Mouse (Mus musculus) ovary, postnatal 10 days (tissue): ENCODE measurements around the gene Tpra1.

Experiments
- DNase-seq: peaks from one replicate; pipeline ENCODE4 v3.0.0; 2022; ENCODE audit warnings: low spot score

Gene Tpra1

DNA sequence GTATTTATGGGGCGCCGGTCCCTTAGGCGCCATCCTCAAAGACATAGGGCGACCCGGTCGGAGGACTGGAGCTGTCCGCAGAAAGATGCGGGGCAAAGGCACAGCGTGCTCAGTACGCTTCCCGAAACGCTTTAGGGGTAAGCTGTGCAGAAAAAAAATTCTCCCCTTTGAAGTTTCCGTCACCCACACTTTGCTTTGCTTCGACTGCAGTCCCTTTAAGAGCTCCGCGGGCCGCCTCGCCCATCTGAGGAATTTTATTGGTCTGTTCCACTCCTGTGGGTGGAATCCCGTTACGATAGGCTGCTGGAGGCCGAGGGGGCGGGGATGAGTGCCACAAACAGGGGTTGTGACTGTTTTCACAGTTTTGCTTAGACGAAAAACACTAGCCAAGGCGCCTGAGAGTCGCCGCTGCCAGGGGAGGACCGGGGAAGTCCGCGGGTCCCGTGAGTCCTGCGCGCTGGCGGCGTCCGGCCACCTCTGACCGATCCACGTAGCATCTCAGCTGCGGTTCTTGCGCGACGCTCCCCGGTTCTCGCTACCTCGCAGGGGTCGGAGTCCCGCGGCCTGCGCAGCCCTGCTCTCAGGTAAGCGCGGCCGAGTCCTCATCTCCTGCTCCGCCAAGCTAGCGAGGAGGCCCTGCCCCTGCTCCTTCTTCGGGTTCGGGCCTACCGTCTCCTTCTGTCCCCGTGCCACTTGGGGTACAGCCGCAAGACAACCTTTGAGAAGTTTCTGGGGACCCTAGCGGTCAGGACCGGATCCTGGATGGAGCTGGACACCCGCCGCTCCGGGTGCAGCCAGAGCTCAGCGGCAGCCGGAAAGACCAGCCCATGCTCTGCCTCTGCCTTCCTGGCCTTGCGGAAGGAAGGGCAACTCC is at the start of gene Tpra1:
Gene Tpra1, plus strand, starts transcription at position 305 of the 874 bp plus-strand sequence.
- DNase-seq = peak; percentile 73

DNA sequence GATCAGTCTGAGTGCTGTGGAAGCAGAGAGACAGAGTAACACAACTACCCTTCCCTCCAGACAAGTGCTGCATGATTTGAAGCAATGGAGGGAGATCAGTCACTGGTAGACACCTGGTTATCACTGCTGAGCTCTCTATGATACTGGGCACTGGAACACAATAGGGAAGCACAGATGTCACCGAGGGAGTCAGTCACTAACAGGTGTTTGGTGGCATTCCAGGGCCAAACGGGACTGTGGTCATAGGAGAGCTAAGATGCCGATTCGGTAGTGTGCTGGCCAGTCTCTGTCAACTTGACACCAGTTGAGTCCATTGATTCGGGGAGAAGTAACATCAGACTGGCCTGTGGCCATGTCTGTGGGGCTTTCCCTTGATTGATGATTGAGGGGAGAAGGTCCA is 47.5 kb upstream of the Tpra1 start:
- no peak for DNase-seq

DNA sequence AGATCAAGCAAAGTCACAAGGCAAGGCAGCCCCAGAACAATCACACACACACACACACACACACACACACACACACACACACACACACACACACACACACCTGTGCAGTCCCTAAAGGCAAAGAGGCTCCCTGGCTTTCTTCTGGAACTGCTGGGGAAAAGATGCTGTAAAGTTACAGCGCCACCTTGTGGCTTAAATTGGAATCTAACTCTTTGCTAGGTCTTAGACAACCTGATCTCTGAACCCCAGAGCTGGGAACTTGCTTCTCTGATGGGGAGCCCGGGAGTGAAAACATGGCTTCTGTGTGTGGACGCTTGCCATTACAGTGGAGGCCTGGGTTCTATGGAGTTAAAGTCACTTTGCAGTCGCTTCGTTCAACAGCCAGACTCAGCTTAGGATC is 46.4 kb upstream of the Tpra1 start:
- no peak for DNase-seq

DNA sequence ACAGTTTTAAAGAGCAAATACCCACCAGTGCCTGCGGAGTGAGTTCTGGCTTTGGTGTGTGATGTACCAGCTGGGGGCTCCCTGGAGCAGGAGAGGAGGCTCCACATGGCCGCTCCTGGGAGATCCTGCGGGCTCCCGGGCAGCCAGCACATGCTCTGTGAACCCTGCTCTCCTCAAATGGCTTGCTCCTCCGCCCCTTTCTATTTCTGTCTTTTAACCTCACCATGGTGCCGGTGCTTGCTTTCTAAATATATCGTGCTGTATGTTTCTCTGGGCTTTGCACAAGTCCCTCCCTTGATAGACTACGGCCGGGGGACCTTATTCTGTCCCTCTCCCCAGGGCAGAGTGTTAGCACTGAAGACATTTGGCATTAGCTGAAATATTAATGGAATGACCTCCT is 44.8 kb upstream of the Tpra1 start:
- DNase-seq = no peak

DNA sequence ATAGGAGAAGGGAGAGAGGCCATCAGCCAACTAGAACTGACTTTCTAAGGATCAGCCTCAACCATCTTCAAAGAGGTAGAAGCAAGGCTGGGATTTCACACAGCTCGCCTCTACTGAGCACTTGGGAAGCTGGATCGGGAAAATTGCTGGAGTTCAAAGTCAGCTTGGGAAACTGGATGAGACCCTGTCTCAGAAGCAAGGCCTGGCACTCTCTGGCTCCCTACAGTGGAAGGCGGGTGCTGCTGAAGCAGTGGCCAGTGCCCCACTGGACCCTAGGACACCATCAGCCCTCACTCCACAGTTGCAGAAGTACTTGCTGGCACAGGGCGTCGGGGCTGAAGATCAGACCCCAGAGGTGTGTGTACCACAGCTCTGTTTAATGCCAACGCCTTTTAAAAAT is 44.2 kb upstream of the Tpra1 start:
- DNase-seq = no peak

DNA sequence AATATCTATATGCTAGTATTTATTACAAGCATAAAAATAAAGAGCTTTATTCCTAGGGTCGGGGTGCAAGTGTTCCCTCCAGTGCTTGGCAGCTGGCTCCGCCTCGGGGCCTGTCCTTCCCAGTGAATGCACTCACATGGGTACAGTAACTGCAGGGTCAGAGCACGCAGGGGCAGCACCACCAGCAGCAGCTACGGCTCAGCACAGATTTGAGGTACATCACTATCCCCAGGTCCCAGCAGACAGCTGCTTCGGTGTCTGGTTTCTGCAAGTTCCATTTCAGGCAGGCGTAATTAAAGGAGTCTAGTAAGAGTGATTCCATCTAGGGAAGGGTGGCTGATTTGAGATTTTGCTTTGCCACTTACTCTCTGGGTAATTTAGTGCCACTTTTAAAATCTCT is 43.7 kb upstream of the Tpra1 start:
- no peak for DNase-seq

DNA sequence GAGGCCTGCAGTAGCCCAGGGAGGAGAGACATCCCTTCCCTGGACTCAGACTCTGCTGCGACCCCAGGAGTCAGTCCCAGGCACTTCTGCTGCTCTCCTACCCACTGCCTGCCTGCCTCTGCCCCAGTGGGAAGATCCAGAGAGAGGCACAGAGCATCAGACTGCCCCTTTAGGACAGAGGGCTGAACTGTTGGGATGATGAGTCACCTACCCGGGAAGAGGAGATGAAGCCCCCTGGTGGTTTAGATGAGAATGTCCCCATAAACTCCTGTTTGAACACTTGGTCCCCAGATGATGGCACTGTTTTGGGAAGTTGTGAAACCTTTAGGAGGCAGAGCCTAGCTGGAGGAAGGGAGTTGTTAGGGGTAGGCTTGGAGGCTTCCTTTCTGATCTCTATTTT is 41.1 kb upstream of the Tpra1 start:
- DNase-seq = no peak

DNA sequence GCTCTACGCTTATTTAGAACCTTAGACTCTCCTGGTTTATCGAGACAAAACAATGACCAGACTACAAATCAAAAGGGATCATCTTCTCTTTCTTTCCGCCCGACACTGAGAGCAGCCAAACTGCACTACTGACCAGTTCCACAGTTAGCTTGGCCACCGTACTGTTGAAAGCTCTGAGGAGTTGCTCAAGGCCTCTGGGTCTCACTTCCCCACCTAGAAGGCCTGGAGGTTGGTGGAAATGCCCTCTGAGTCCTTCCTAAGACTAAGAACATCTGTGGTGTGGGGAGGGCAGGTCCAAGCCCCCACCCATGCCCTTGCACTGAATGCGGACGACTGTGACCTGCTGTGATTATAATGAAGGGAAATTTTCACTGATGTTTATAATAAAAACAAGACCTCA is 36.3 kb upstream of the Tpra1 start:
- no peak for DNase-seq

DNA sequence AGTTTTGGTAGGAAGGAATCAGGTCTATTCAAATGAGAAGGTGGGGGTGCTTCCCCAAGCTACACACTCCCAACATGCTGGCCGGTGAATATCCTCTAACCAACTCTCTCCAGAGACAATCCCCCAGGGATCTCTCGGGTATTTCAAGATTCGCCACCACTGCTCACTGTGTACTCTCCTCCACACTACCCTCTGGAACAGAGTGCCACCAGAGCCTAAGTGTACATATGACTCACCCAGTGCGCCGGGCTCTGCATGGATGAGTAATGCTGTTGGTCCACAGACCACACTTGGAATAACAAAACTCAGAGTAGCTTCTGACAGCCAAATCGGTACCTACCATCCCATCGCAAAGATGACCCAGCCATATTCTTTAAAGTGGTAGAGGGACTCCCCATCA is 32.6 kb upstream of the Tpra1 start:
- no peak for DNase-seq

DNA sequence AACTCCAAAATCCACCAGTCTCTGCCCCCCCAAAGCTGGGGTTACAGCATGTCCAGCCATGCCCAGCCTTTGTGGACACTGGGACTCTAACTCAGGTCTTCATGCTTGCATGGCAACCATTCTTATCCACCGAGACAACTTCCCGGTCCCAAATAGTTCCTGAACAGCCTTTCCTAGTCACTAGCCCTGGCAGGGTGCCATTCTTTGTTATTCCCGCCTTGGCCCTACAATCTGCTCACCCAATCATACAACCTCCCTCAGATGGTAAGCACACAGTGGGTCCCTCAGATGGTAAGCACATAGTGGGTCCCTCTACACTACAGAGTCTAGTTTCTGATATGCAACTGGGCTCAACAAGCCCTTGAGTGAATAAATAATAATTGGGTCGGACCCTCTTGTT is 31.5 kb upstream of the Tpra1 start:
- no peak for DNase-seq

DNA sequence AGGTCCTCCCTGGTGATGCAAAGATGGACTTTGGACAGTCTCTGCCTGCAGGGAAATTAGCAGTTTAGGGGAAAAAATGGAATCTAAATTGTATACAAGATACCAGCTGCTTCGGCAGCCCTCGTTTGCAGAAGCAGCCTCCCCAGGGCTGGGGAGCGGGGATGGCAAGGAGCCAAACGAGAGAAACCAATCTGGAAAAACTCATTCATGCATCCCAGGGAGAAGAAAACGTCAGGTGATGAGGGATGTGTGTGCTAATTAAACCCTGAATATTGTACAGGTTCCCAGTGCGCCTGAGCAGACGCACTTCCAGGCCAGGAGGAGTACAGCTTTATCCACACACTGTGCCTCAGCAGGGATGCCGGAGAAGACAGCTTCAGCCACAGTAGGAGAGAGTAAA is 30.5 kb upstream of the Tpra1 start:
- no peak for DNase-seq

DNA sequence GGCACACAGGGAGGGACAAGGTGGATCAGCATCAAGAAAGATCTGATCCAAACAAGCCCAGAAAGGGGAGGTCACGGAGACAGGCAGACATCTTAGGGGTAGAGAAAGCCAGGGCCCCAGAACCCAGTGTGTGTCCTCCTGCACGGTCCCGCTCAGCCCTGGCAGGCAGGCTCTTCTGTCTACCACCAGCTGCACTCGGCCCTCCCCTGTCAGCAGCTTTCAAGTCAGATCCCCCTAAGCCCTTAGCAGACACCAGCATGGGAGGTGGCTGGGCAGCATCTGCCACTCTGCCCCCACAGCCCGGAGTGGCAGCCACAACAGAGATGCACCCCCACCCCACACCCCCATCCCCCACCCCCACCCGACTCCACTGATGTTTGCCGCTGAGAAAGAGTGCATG is 29.2 kb upstream of the Tpra1 start:
- DNase-seq = no peak

DNA sequence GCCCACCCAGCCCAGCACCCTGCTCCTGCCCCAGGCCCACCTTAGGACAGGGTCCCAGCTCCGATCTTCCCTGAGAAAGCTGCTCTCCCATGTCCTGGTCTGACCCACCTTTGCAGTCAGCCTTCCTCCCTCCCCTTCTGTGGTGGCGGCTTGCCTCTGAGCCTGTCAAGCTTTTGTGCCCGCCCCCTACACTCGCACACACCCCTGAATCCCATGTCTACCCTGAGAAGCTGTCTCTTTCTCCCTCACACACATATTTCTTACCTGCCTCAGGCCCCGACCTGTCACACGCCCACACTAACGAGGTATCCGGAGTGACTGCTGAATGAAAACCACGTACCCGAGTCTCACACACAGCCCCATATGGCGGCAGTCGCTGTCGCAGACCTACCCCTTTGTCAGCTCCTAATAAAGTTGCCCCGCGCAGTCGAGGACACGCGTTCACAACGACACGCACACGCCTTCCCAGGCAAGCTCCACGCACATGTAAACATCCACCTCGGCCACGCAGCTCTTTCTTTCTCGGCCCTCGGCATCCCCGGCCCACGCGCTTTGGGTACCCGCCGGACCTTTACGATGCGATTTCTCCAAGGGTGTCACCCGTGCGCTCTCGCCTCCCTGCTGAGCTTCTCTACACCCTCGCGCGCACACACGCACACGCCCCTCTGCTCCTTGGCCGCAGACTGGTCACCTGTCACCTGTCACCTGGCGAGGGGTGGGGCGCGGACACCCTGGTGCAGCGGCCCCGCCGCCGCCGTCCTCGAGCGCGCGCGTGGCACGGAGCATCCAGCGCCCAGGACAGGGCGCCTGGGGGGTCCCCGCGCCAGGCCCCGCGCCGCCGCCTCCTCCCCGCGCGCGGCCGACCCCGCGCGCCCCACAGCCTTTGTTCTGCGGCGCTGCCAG is 27.8 kb upstream of the Tpra1 start:
- DNase-seq = no peak

DNA sequence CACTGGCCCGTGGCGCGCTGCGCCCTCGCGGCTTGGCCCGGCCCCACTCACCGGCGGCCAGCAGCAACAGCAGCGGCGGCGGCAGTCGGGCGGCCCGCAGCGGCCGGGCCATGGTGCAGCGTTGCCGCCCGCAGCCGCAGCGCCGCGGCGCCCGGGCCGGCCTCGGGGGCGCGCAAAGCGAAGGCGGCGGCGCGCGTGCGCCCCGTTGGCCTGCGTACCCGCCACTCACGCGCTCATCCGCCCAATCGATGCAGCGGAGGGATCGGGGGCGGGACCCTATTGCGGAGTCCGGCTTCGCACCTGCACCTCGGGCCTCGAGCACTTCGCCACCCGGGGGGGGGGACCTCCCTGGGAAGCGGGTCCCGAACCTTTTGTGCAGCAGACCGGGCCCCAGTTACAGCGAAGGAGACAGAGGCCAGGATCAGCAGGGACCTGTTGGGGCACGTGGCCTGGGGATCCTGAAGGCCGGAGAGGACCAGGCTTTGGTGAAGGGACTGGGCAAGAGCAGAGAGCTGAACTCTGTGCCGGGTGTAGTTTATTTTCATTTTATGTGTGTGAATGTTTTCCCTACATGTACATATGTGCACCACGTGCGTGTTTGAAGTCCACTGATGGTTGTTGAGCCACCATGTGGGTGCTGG is 27.1 kb upstream of the Tpra1 start, which contains the start of gene Podxl2:
Gene Podxl2, minus strand, starts transcription at position 177 of the 641 bp plus-strand sequence.
- DNase-seq = peak; percentile 35

DNA sequence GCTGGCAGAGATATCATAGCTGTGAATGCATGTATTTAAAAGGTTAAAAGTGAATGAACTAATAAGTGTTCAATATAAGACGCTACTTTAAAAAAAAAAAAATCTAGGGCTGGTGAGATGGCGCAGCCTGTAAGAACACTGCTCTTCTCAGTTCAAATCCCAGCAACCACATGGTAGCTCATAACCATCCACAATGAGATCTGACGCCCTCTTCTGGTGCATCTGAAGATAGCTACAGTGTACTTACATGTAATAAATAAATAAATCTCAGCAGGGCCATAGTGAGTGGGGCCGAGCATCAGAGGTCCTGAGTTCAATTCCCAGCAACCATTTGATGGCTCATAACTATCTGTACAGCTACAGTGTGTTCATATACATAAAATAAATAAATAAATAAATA is 22.6 kb upstream of the Tpra1 start:
- DNase-seq = no peak

DNA sequence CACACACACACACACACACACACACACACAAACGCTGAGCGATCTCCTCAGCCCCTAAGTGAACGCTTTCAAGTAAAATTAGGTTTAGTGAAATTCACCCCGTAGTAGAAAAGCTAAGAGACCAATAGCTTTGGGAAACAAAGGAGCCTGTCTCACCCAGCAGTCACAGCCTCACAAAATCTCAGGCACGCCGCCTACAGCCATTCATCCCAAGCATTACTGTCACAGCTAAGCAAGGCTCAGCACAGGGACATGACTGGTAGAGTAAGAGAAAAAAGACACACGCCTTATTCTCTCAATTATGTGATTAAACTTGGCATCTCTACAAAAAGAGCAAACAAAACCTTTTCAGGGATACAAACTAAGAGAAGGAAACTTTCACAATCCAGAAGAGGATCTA is 20.7 kb upstream of the Tpra1 start:
- no peak for DNase-seq

DNA sequence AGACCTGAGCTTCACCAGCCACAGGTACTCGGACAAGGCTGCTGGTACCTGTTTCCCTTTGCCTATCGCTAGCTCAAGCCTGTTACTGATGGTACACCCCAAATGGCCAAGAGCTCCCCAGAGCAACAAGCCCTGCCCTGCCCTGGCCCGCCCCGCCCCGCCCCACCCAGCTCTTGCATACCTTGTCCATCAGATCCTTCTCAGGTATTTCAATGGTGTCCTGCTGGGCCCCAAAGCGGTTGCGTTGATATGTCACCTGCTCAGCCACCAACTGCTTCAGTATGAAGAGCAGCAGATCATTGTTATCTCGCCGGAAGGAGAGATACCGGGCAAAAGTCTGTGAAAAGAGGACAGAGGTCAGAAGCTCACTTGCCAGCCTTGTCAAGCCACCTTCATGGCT is 17.9 kb upstream of the Tpra1 start:
- DNase-seq = no peak

DNA sequence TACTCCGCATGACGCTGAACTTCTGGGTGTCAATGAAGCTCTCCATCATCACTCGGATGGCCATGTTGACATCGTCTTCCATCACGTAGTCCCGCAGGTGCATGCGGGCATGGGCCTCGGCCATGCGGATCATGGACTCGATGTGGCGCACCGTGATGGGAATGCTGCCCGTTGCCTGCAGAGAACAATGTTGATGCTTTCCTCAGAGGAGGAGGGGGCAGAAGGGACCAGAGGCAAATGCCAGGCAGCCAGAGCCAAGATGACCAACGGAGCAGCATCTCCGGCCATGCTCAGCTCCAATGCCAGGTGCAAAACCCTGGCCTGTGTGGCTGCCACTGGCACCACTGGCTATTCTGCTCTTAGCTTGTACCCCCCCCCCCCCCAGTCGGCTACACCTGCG is 17.4 kb upstream of the Tpra1 start:
- DNase-seq = no peak

DNA sequence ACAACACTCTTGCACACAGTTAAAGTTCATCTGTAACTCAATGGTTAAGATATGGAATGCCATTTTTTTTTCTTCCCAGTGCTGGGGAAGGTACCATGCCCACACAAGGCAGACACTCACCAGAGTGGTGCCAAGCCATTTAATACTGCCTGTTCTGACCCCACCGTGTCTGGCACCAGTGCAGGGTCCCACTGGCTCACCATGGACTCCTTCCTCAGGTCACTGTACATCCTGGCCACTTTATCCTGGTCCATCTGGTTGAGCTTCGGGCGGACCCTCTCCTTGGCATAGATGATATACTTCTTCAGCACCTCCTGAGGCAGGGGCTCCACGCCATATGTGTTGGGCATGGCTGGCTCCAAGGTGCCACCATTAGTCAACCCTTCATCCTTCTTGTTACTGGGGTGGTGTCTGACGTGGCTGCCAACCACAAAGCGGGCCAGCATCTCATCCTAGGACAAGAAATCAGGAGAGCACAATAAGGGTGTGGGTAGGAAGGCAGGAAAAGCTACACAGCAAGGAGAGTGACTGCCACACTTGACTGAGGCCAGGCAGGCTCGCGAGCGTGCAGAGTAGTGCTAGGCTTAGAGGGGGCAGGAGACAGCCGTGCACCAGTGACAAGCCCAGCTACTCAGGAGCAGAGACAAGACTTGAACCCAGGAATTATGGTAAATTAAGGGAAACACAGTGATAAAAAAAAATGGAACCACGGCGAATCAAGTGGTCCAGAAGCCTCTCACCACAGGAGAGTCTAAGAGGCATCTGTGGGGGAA is 16.2 kb upstream of the Tpra1 start:
- DNase-seq = no peak

DNA sequence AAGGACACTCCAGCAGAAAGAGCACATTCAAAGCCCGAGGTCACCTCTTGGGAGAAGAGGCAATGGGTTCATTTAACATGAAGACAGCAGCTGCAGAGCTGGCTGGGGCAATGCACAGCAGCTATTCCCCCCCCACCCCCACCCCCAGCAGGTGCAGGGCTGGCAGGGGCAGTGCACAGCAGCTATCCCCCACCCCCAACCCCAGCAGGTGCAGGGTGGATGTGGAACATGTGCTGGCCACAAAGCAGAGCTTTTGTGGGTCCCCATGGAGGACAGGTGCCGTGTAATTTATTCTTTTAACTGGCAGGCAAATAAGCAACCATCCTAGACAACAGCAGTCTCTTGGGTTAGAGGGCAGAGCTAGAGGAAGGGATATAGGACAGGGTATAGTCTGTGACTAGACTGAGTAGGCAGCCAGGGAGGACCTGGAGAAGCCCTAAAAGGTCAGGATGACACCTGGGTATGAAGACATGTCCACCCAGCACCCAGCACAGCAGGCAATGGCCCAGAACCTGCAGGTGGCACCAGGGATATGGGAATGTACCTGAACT is 15.6 kb upstream of the Tpra1 start:
- DNase-seq = no peak

DNA sequence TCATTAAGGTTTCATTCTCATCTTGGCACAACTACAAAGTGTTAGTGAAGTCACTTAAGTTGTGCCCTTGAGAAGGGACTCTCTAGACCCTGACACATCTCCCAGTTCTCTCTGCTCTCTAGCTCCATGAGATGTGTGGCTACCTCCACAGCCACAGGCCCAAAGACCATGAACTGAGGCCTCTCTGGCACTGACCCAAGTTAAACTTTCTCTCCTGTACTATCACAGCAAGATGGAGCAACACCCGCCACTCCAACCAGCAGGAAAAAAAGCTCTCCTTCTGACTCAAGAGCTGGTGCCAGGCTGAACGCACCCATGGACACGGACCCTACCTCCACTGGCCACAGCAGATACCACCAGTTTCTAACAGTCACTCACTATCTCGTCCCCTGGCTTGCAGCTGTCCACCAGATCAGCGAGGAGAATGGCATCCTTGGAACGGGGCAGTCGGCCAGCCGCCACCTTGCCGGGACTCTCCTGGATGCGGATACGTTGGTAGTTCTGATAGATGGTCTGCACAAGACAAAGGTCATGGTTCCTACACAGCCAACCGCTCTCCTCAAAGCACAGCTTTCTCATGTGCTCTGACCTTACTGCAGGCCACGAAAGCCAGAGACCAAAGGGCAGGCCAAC is 12.5 kb upstream of the Tpra1 start:
- DNase-seq = no peak
